Mouse (Mus musculus) limb, embryonic 11.5 days (tissue): ENCODE measurements around the gene Nrip1. TPM values are rescaled to one million over a fixed set of nuclear protein-coding genes. Genes with fewer than 3 reads are reported as not detected.
A peak's percentile ranks its signal among the peaks of the same experiment; 100 is the strongest.

Experiments
- ATAC-seq: fragments of 200-750 bp; cut with Nextera tagmentation; 2 replicates; pipeline ENCODE4 v1.8.0; 2017; ENCODE audit warnings: low read depth; ENCODE audit not compliant: insufficient number of reproducible peaks, low FRiP score, low TSS enrichment
- DNase-seq: peaks from one replicate; pipeline ENCODE4 v3.0.0-alpha.2; 2015; ENCODE audit warnings: low spot score
- H3K27ac ChIP-seq: fragments of 300-500 bp; sonication (generic); replicated peaks from 2 replicates; pipeline ENCODE4 v1.5.1; 2014; ENCODE audit warnings: low read depth, mild to moderate bottlenecking, low read length
- H3K27me3 ChIP-seq: fragments of 300-500 bp; sonication (generic); 2 replicates; pipeline ENCODE4 v1.6.1; 2014; ENCODE audit warnings: mild to moderate bottlenecking, low read length, mixed read lengths; ENCODE audit not compliant: control insufficient read depth, insufficient read depth
- H3K36me3 ChIP-seq: fragments of 300-500 bp; sonication (generic); 2 replicates; pipeline ENCODE4 v1.6.1; 2014; ENCODE audit warnings: mild to moderate bottlenecking, low read length, moderate library complexity, mixed read lengths; ENCODE audit not compliant: control insufficient read depth, insufficient read depth
- H3K4me1 ChIP-seq: fragments of 300-500 bp; sonication (generic); 2 replicates; pipeline ENCODE4 v1.6.1; 2014; ENCODE audit warnings: low read length, mixed read lengths; ENCODE audit not compliant: control insufficient read depth, insufficient read depth
- H3K4me2 ChIP-seq: fragments of 300-500 bp; sonication (generic); 2 replicates; pipeline ENCODE4 v1.6.1; 2014; ENCODE audit warnings: low read depth, mild to moderate bottlenecking, moderate library complexity; ENCODE audit not compliant: severe bottlenecking
- H3K4me3 ChIP-seq: fragments of 300-500 bp; sonication (generic); 2 replicates; pipeline ENCODE4 v1.5.1; 2014; ENCODE audit warnings: low read depth, low read length
- H3K9ac ChIP-seq: fragments of 300-500 bp; sonication (generic); 2 replicates; pipeline ENCODE4 v1.6.1; 2014; ENCODE audit warnings: mild to moderate bottlenecking, low read length
- H3K9me3 ChIP-seq: fragments of 300-500 bp; sonication (generic); 2 replicates; pipeline ENCODE4 v1.6.1; 2016; ENCODE audit warnings: low read length; ENCODE audit not compliant: control insufficient read depth
- WGBS: fragments of 180-500 bp; shearing (Covaris S2); extraction: QIAGEN DNeasy Blood & Tissue Kit; methylation state at CpG from one replicate; pipeline ENCODE4 v1.1.7; 2014; 5-methylcytosine and 5-hydroxymethylcytosine counted together
- polyA plus RNA-seq: library from polyadenylated mRNA; unstranded; fragments of >200 nt; fragmentation: Nextera tagmentation; extraction: Ambion mirVana; gene quantifications from 2 replicates; pipeline ENCODE4 v1.2.1, GENCODE M21; 2014

Gene Nrip1
- polyA plus RNA-seq, 1 experiment from 2014 or later: 29.1 TPM

- H3K27ac ChIP-seq: no peak overlapping the region
- H3K4me1 ChIP-seq: peaks cover 7% of the 10 kb centered on the region; the same call in 1 of the 2 replicates
- no peak overlapping the region for H3K4me2 ChIP-seq
- no peak for ATAC-seq
- DNase-seq: no peak
- no peak overlapping the region for H3K4me3 ChIP-seq
- H3K27me3 ChIP-seq: no peaks in the 10 kb centered on the region
- H3K9ac ChIP-seq: no peak overlapping the region
- H3K36me3 ChIP-seq: no peaks in the 10 kb centered on the region
- no peaks in the 10 kb centered on the region for H3K9me3 ChIP-seq
- 31% methylated on average over 4 of the region's 4 CpGs for WGBS
Observed at GRCm38 (mm10) chr16:76358757-76359156, 14.9 kb downstream of the Nrip1 start.

- Histone ChIP-seq H3K4me2 (no peak overlapping the region), H3K27ac (no peak overlapping the region), H3K9ac (no peak overlapping the region), H3K9me3 (no peaks in the 10 kb centered on the region), H3K27me3 (no peaks in the 10 kb centered on the region), H3K36me3 (no peaks in the 10 kb centered on the region), H3K4me3 (no peak overlapping the region), H3K4me1 (peaks cover 7% of the 10 kb centered on the region; the same call in 1 of the 2 replicates)
- WGBS: 30% methylated on average over 18 of the region's 18 CpGs
- DNase-seq (peak; percentile 50), ATAC-seq (peak; percentile 75)
Observed at GRCm38 (mm10) chr16:76358128-76358748, 15.4 kb downstream of the Nrip1 start.

- no peaks in the 10 kb centered on the region for H3K9me3 ChIP-seq
- H3K4me1 ChIP-seq: peaks cover 7% of the 10 kb centered on the region; the same call in 1 of the 2 replicates
- H3K4me3 ChIP-seq: no peak overlapping the region
- no peak overlapping the region for H3K27ac ChIP-seq
- no peaks in the 10 kb centered on the region for H3K36me3 ChIP-seq
- no peaks in the 10 kb centered on the region for H3K27me3 ChIP-seq
- H3K4me2 ChIP-seq: no peak overlapping the region
- DNase-seq (no peak), ATAC-seq (no peak)
- H3K9ac ChIP-seq: no peak overlapping the region
- WGBS: 97% methylated on average over 12 of the region's 12 CpGs
Observed at GRCm38 (mm10) chr16:76357155-76357554, 16.5 kb downstream of the Nrip1 start.

- no peak for DNase-seq
- H3K4me2 ChIP-seq: no peak overlapping the region
- H3K4me3 ChIP-seq: no peak overlapping the region
- no peak for ATAC-seq
- H3K27me3 ChIP-seq: no peaks in the 10 kb centered on the region
- no peak overlapping the region for H3K9ac ChIP-seq
- H3K36me3 ChIP-seq: no peaks in the 10 kb centered on the region; the same call in 1 of the 2 replicates
- H3K4me1 ChIP-seq: peaks cover 7% of the 10 kb centered on the region; the same call in 1 of the 2 replicates
- no peaks in the 10 kb centered on the region for H3K9me3 ChIP-seq
- 92% methylated on average over 14 of the region's 14 CpGs for WGBS
- no peak overlapping the region for H3K27ac ChIP-seq
Observed at GRCm38 (mm10) chr16:76355947-76356550, 17.6 kb downstream of the Nrip1 start.

- ATAC-seq: no peak
- Histone ChIP-seq H3K36me3 (no peaks in the 10 kb centered on the region; the same call in 1 of the 2 replicates), H3K4me3 (no peak overlapping the region), H3K27ac (no peak overlapping the region), H3K9ac (no peak overlapping the region), H3K27me3 (no peaks in the 10 kb centered on the region), H3K4me1 (peaks cover 7% of the 10 kb centered on the region; the same call in 1 of the 2 replicates), H3K4me2 (no peak overlapping the region), H3K9me3 (no peaks in the 10 kb centered on the region)
- WGBS: 74% methylated on average over 5 of the region's 5 CpGs
- DNase-seq: no peak
Observed at GRCm38 (mm10) chr16:76355267-76355666, 18.4 kb downstream of the Nrip1 start.

GRCm38 (mm10) chr16:76354841-76355240 is 18.8 kb downstream of the Nrip1 start:
- Histone ChIP-seq H3K36me3 (no peaks in the 10 kb centered on the region; the same call in 1 of the 2 replicates), H3K9me3 (no peaks in the 10 kb centered on the region), H3K27ac (no peak overlapping the region), H3K4me1 (peaks cover 7% of the 10 kb centered on the region; the same call in 1 of the 2 replicates), H3K4me2 (no peak overlapping the region), H3K4me3 (no peak overlapping the region), H3K9ac (no peak overlapping the region), H3K27me3 (no peaks in the 10 kb centered on the region)
- no peak for ATAC-seq
- no peak for DNase-seq
- 68% methylated on average over 3 of the region's 3 CpGs for WGBS

- Histone ChIP-seq H3K4me3 (no peak overlapping the region), H3K4me1 (peaks cover 7% of the 10 kb centered on the region; the same call in 1 of the 2 replicates), H3K9ac (no peak overlapping the region), H3K36me3 (peaks cover 3% of the 10 kb centered on the region; the same call in 1 of the 2 replicates), H3K27me3 (no peaks in the 10 kb centered on the region), H3K9me3 (no peaks in the 10 kb centered on the region), H3K27ac (no peak overlapping the region), H3K4me2 (no peak overlapping the region)
- DNase-seq (no peak), ATAC-seq (no peak)
- WGBS: 86% methylated on average over 7 of the region's 7 CpGs
Observed at GRCm38 (mm10) chr16:76354289-76354688, 19.3 kb downstream of the Nrip1 start.

- Histone ChIP-seq H3K9ac (no peak overlapping the region), H3K4me3 (no peak overlapping the region), H3K27ac (no peak overlapping the region), H3K4me1 (no peaks in the 10 kb centered on the region), H3K9me3 (no peaks in the 10 kb centered on the region), H3K27me3 (no peaks in the 10 kb centered on the region), H3K4me2 (no peak overlapping the region), H3K36me3 (peaks cover 3% of the 10 kb centered on the region; the same call in 1 of the 2 replicates)
- no peak for ATAC-seq
- WGBS: 85% methylated on average over 8 of the region's 8 CpGs
- DNase-seq: no peak
Observed at GRCm38 (mm10) chr16:76350922-76351321, 22.7 kb downstream of the Nrip1 start.
